Mouse (Mus musculus) heart, postnatal 0 days (tissue): ENCODE measurements around the gene Osbpl3.

Experiments
- CTCF ChIP-seq: IDR thresholded peaks from 2 replicates; pipeline ENCODE4 v1.5.1; 2016; ENCODE audit warnings: antibody characterized with exemption, control low read depth, low read depth
- EP300 ChIP-seq: IDR thresholded peaks from 2 replicates; pipeline ENCODE4 v1.6.1; 2016; ENCODE audit warnings: antibody characterized with exemption, low read depth

- TF ChIP-seq CTCF, result no peak
- no peak for TF ChIP-seq EP300
Measured at GRCm38 (mm10) chr6:50261922-50262261, 194.1 kb downstream of the Osbpl3 start.
